Mouse (Mus musculus) macrophage (primary cell): Measurements from ENCODE around the gene Nav2. TPM values are rescaled to one million over a fixed set of nuclear protein-coding genes. Genes with fewer than 3 reads are reported as not detected.

ENCODE experiments used
- H3K27ac ChIP-seq: fragments of 350-480 bp; formaldehyde crosslinking; 2 replicates; pipeline ENCODE4 v1.9.0; 2021
- H3K36me3 ChIP-seq: fragments of 350-480 bp; formaldehyde crosslinking; 2 replicates; pipeline ENCODE4 v1.9.0; 2021; ENCODE audit errors: inconsistent target
- H3K4me3 ChIP-seq: fragments of 350-480 bp; formaldehyde crosslinking; 2 replicates; pipeline ENCODE4 v1.9.0; 2021; ENCODE audit errors: inconsistent target
- H3K79me2 ChIP-seq: fragments of 350-480 bp; formaldehyde crosslinking; 2 replicates; pipeline ENCODE4 v1.9.0; 2021; ENCODE audit errors: inconsistent target
- WGBS: methylation state at CpG from one replicate; pipeline ENCODE4 v1.1.7; 2026; ENCODE audit warnings: inconsistent platforms; ENCODE audit not compliant: missing documents; 5-methylcytosine and 5-hydroxymethylcytosine counted together
- polyA plus RNA-seq: library from polyadenylated mRNA; stranded (reverse); fragments of 250-400 nt; gene quantifications from 3 replicates; pipeline ENCODE4 v1.2.4, GENCODE M21; 2018; ENCODE audit warnings: inconsistent platforms

Gene Nav2
- polyA plus RNA-seq, 1 experiment from 2014 or later: 19.2 TPM

GRCm38 (mm10) chr7:49604244-49604643 lies 695.7 kb downstream of the Nav2 start:
- H3K79me2 ChIP-seq: no peaks in the 10 kb centered on the region
- H3K27ac ChIP-seq: no peak overlapping the region
- no peak overlapping the region for H3K4me3 ChIP-seq
- peaks cover 7% of the 10 kb centered on the region; the same call in 1 of the 2 replicates for H3K36me3 ChIP-seq
- 97% methylated on average over 14 of the region's 14 CpGs for WGBS

GRCm38 (mm10) chr7:49604965-49605795 lies 696.7 kb downstream of the Nav2 start:
- 69% methylated on average over 15 of the region's 15 CpGs for WGBS
- H3K4me3 ChIP-seq: no peak overlapping the region
- no peak overlapping the region for H3K27ac ChIP-seq
- H3K36me3 ChIP-seq: no peaks in the 10 kb centered on the region; the same call in 1 of the 2 replicates
- no peaks in the 10 kb centered on the region for H3K79me2 ChIP-seq

GRCm38 (mm10) chr7:49616258-49616735 lies 707.8 kb downstream of the Nav2 start:
- no peak overlapping the region for H3K27ac ChIP-seq
- H3K79me2 ChIP-seq: no peaks in the 10 kb centered on the region
- 7% methylated on average over 3 of the region's 7 CpGs for WGBS
- H3K4me3 ChIP-seq: no peak overlapping the region
- no peaks in the 10 kb centered on the region for H3K36me3 ChIP-seq

DNA sequence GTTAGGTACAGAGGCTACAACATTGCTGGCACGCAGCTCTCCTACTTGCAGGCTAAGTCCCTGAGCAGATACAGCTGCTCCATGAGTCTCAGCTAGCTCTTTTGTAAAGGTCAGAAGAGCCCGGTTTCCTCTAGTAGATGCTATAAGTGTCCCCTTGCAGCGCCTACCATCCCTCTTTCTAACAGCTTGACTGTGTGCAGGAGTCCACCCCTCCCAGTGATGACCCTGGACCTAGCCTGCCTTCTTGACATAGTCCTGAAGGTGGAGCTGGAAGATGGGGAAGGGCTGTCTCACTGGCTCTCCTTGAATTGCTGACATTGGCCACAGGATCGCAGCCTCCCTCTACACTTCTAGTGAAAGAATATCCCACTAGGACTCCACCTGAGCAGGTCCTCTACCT lies 708.6 kb downstream of the Nav2 start:
- no peaks in the 10 kb centered on the region for H3K36me3 ChIP-seq
- no peaks in the 10 kb centered on the region for H3K79me2 ChIP-seq
- no peak overlapping the region for H3K4me3 ChIP-seq
- H3K27ac ChIP-seq: no peak overlapping the region
- WGBS: 93% methylated on average over 4 of the region's 4 CpGs

GRCm38 (mm10) chr7:49620160-49620559 lies 711.6 kb downstream of the Nav2 start:
- no peak overlapping the region for H3K27ac ChIP-seq
- H3K79me2 ChIP-seq: no peaks in the 10 kb centered on the region
- no peaks in the 10 kb centered on the region for H3K36me3 ChIP-seq
- WGBS: 82% methylated on average over 1 of the region's 1 CpGs
- H3K4me3 ChIP-seq: no peak overlapping the region

GRCm38 (mm10) chr7:49631885-49632284 lies 723.4 kb downstream of the Nav2 start:
- Histone ChIP-seq H3K36me3 (no peaks in the 10 kb centered on the region), H3K27ac (no peak overlapping the region), H3K79me2 (no peaks in the 10 kb centered on the region), H3K4me3 (no peak overlapping the region)
- WGBS: 19% methylated on average over 9 of the region's 9 CpGs

DNA sequence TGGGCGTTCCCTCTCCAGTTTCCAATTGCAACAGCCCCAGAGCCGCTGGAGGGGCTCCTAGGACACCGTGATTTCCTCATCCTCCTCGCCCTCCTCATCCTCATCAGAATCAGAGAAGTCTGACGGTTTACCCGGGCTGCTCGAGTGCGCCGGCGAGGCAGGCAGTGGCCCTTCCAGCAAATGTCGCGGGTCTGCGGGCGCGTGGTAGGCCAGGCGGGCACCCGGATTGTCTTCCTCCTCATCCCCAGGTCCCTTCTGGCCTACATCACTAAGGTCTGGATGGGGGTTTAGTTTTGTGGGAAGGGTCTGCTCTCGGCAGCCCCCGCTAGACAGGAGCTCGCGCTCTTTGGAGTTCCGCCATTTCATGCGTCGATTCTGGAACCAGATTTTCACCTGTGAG lies 723.9 kb downstream of the Nav2 start:
- Histone ChIP-seq H3K27ac (no peak overlapping the region), H3K79me2 (no peaks in the 10 kb centered on the region), H3K4me3 (no peak overlapping the region), H3K36me3 (no peaks in the 10 kb centered on the region)
- WGBS: 4% methylated on average over 20 of the region's 24 CpGs

GRCm38 (mm10) chr7:49633375-49633956 lies 725.0 kb downstream of the Nav2 start:
- Histone ChIP-seq H3K4me3 (peak overlapping the region; percentile 12; the same call in 1 of the 2 replicates), H3K36me3 (no peaks in the 10 kb centered on the region), H3K27ac (no peak overlapping the region), H3K79me2 (no peaks in the 10 kb centered on the region)
- WGBS: 1% methylated on average over 26 of the region's 33 CpGs

- Histone ChIP-seq H3K27ac (no peak overlapping the region), H3K4me3 (peak overlapping the region; percentile 12; the same call in 1 of the 2 replicates), H3K36me3 (no peaks in the 10 kb centered on the region), H3K79me2 (no peaks in the 10 kb centered on the region)
- WGBS: 3% methylated on average over 24 of the region's 26 CpGs
Observed at GRCm38 (mm10) chr7:49634291-49635073, 726.0 kb downstream of the Nav2 start.

DNA sequence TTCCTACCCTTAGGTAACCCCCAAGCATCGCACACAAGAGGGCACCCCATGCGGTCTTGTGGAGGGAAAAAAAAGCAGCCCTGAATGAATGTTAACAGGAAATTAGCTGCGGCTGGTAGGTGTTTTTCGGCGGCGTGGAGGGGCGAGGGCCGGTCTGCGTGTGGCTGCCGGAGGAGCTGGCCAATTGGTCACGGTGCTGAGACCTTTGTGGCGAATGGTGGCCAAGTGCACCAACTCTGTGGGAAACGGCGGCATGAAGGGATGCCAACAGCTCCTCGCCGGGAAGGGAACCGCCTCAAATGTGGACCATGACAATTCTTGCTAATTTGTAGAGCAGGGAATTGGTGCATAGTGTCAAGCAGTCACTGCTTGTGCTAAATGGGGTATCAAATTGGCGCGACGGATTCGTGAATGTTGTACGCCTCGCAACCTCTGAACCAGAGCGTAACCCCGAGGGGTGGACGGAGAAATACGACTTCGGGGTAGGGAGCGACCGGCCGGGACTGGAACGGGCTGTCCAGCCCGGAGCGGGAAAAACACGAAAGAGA lies 726.6 kb downstream of the Nav2 start:
- Histone ChIP-seq H3K4me3 (no peak overlapping the region), H3K36me3 (no peaks in the 10 kb centered on the region), H3K27ac (no peak overlapping the region), H3K79me2 (no peaks in the 10 kb centered on the region)
- WGBS: 5% methylated on average over 33 of the region's 35 CpGs

DNA sequence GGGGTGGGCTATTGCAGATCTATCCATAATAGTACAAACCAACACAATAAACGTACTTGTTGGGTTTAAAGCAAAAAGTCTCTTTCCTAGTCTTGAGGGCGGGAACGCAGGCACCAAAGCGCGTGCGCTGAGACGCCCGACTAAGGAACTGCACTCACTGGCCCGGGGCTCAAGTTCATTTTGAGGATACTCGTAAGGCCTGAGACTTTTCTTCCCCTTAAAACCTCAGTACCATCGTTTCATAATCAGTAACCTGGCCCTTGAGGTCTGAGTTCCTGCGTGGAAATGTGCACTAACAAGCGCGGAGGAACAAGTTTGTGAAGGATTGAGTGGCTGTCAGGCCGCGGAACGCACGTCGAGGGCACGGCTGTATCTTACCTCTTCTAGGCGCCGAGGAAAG lies 727.5 kb downstream of the Nav2 start:
- no peaks in the 10 kb centered on the region for H3K36me3 ChIP-seq
- H3K79me2 ChIP-seq: no peaks in the 10 kb centered on the region
- no peak overlapping the region for H3K4me3 ChIP-seq
- H3K27ac ChIP-seq: no peak overlapping the region
- WGBS: 6% methylated on average over 21 of the region's 22 CpGs

DNA sequence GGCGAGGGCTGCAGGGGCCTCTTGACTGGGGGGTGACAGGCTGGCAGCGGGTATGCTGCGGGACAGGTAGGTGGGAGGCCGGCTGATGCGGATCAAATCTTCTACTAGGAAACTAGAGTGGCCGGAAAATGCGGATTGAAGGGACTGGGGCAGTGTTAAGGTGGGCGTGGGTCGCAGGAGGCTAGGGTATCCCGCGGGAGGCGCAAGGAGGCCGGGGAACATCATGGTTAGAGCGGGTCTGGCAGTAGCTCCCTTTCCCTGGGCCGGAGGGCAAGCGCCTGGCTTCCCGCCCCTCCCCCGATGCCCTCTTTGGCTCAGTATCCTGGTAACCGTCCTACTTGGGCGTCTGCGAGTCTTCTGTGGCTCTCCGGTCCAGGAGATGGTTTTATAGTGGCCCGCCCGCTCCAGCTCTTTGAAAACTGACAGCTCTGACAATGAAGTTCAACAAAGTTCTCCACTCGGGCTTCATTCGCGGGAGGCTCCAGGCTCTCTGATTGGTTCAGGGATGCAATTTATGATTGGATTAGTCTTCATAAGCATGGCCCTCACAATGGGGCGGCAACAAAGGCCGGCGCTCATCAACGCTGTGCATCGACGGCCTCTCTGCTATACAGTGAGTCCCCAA lies 728.1 kb downstream of the Nav2 start, which contains the start of gene Dbx1:
Dbx1 (minus strand) TSS at position 359 of the 625 bp plus-strand sequence.
- Histone ChIP-seq H3K36me3 (no peaks in the 10 kb centered on the region), H3K4me3 (no peak within 1 kb of the TSS), H3K79me2 (no peaks in the 10 kb centered on the region), H3K27ac (no peak within 1 kb of the TSS)
- WGBS: 9% methylated on average over 33 of the region's 33 CpGs

DNA sequence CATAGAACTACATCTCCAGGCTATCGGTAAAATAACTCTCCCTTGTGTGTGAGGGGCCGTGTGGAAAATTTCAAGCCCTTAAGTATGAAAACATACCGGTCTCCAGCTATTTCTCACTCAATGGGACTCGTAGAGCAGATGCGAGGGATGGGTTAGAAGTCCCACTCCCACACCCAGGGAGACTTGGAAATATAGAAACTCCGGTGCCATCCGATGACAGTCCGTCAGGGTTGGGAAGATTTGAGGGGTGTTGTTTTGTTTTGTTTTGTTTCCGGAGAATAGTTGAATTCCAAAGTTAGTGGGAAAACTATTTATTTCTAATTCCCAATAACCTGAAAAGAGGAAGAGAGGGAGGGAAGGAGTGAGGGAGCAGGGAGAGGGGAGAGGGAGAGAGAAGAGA lies 728.8 kb downstream of the Nav2 start:
- Histone ChIP-seq H3K27ac (no peak overlapping the region), H3K79me2 (no peaks in the 10 kb centered on the region), H3K36me3 (no peaks in the 10 kb centered on the region), H3K4me3 (no peak overlapping the region)
- 7% methylated on average over 9 of the region's 9 CpGs for WGBS
